Mouse (Mus musculus) layer of hippocampus, adult 2 months (tissue): ENCODE results near the gene Kdm2a. TPM values are rescaled to one million over a fixed set of nuclear protein-coding genes. Genes with fewer than 3 reads are reported as not detected.

ENCODE experiments used
- DNase-seq, 2 experiments: peaks; one replicate each; pipeline ENCODE4 v3.0.0; 2022; ENCODE audit warnings: low spot score in 2 of 2
- H3K27ac ChIP-seq: fragments of 200-600 bp; 2 replicates; pipeline ENCODE4 v1.8.1; 2022
- H3K4me3 ChIP-seq: fragments of 200-600 bp; 2 replicates; pipeline ENCODE4 v1.8.1; 2022; ENCODE audit warnings: mild to moderate bottlenecking
- CTCF ChIP-seq: fragments of 200-600 bp; conservative IDR thresholded peaks from 2 replicates; pipeline ENCODE4 v1.8.1; 2022; ENCODE audit warnings: antibody characterized with exemption, mild to moderate bottlenecking, moderate library complexity
- total RNA-seq, 2 experiments: library from RNA; stranded (reverse); gene quantifications; 2 replicates each; pipeline ENCODE4 v1.2.3; 2021

Gene Kdm2a
- total RNA-seq, 2 experiments from 2014 or later, result 77.5 to 87.8 TPM

- TF ChIP-seq CTCF, result peak; percentile 65
- DNase-seq, result no peak
- H3K27ac ChIP-seq, result no peak overlapping the region
- H3K4me3 ChIP-seq, result no peak overlapping the region
These were observed 118.6 kb downstream of the Kdm2a start for GRCm38 (mm10) chr19:4279487-4279886.

GRCm38 (mm10) chr19:4270972-4271371, 127.1 kb downstream of the Kdm2a start:
- no peak overlapping the region for H3K27ac ChIP-seq
- no peak for TF ChIP-seq CTCF
- DNase-seq, result no peak
- H3K4me3 ChIP-seq, result no peak overlapping the region

- TF ChIP-seq CTCF, result no peak
- no peak for DNase-seq
- no peak overlapping the region for H3K27ac ChIP-seq
- H3K4me3 ChIP-seq, result no peak overlapping the region
These were observed 127.9 kb downstream of the Kdm2a start for GRCm38 (mm10) chr19:4270187-4270586.

- TF ChIP-seq CTCF, result no peak
- H3K4me3 ChIP-seq, result peak within 1 kb of the TSS; percentile 64
- peak; percentile 68 for DNase-seq
- H3K27ac ChIP-seq, result peak within 1 kb of the TSS; percentile 84
These were observed 129.3 kb downstream of the Kdm2a start, which contains the start of gene Ssh3 for GRCm38 (mm10) chr19:4268566-4269361. TSS of gene Ssh3 (minus strand) at chr19:4269180.

- no peak overlapping the region for H3K4me3 ChIP-seq
- H3K27ac ChIP-seq, result no peak overlapping the region
- DNase-seq, result no peak
- peak; percentile 30 for TF ChIP-seq CTCF
These were observed 132.1 kb downstream of the Kdm2a start for GRCm38 (mm10) chr19:4265956-4266355.

Other genes starting within 250 kb of the Kdm2a start
- 10 to 100 TPM; 84.8 to 92.9 TPM for gene Coro1b, start 249.7 kb downstream of the Kdm2a start, total RNA-seq
- gene Ptprcap, start 244.7 kb downstream of the Kdm2a start, total RNA-seq, result 1 to 10 TPM; 1.0 to 2.5 TPM
- 10 to 100 TPM; 42.5 to 47.9 TPM for gene Rps6kb2, start 234.9 kb downstream of the Kdm2a start, total RNA-seq
- gene Carns1, start 222.8 kb downstream of the Kdm2a start, total RNA-seq, result 1 to 10 TPM; 6.6 to 8.9 TPM
- gene Tbc1d10c, start 207.0 kb downstream of the Kdm2a start, total RNA-seq, result 1 to 10 TPM in 1 of 2 experiments, under 1 TPM in 1; 0.91 to 1.0 TPM
- gene Ppp1ca, start 206.2 kb downstream of the Kdm2a start, total RNA-seq, result 100 to 1,000 TPM; 263 to 276 TPM
- 1 to 10 TPM; 8.1 to 8.7 TPM for gene Rad9a, start 196.6 kb downstream of the Kdm2a start, total RNA-seq
- gene Clcf1, start 184.0 kb downstream of the Kdm2a start, total RNA-seq, result under 1 TPM; 0.61 to 0.76 TPM
- gene AC109138.7, start 183.9 kb downstream of the Kdm2a start, total RNA-seq, result not detected
- gene Pold4, start 166.4 kb downstream of the Kdm2a start, total RNA-seq, result 10 to 100 TPM; 16.7 to 18.2 TPM
- 10 to 100 TPM; 57.5 to 58.7 TPM for gene Ssh3, start 129.1 kb downstream of the Kdm2a start, total RNA-seq
- gene Ankrd13d, start 115.1 kb downstream of the Kdm2a start, total RNA-seq, result 10 to 100 TPM; 63.4 to 70.7 TPM
- 100 to 1,000 TPM; 181 to 201 TPM for gene Grk2, start 92.1 kb downstream of the Kdm2a start, total RNA-seq
- 1 to 10 TPM in 1 of 2 experiments, under 1 TPM in 1; 0.82 to 1.0 TPM for gene Rhod, start 41.1 kb upstream of the Kdm2a start, total RNA-seq
- 10 to 100 TPM; 28.9 to 31.6 TPM for gene Syt12, start 79.2 kb upstream of the Kdm2a start, total RNA-seq
- not detected for gene 2010003K11Rik, start 100.3 kb upstream of the Kdm2a start, total RNA-seq
- gene Pcx, start 112.2 kb upstream of the Kdm2a start, total RNA-seq, result 10 to 100 TPM; 64.1 to 76.0 TPM
- gene Lrfn4, start 217.4 kb upstream of the Kdm2a start, total RNA-seq, result 10 to 100 TPM; 32.8 to 34.6 TPM
- 10 to 100 TPM; 19.1 to 22.8 TPM for gene Rce1, start 227.4 kb upstream of the Kdm2a start, total RNA-seq